Mouse (Mus musculus): ENCODE results near the gene Zbtb7b.

Zbtb7b gene

GRCm38 (mm10) chr3:89365486-89366414, 28.8 kb downstream of the Zbtb7b start:
- DNase-seq (ENCODE audit: low spot score in 2 of 2), result no peak

GRCm38 (mm10) chr3:89365153-89365485, 29.5 kb downstream of the Zbtb7b start, which contains the start of gene Dcst1:
TSS of gene Dcst1 (minus strand) at chr3:89365253.
- DNase-seq (ENCODE audit: low spot score in 2 of 2), result no peak

- no peak for DNase-seq (ENCODE audit: low spot score in 2 of 2)
These were observed 29.9 kb downstream of the Zbtb7b start for GRCm38 (mm10) chr3:89364631-89365030.

- DNase-seq (ENCODE audit: low spot score in 2 of 2), result no peak
These were observed 32.9 kb downstream of the Zbtb7b start, which contains the start of gene Dcst2 for GRCm38 (mm10) chr3:89361675-89362074. TSS of gene Dcst2 (plus strand) at chr3:89361975.

- DNase-seq (ENCODE audit: low spot score in 2 of 2), result no peak
These were observed 34.3 kb downstream of the Zbtb7b start for GRCm38 (mm10) chr3:89360237-89360636.

- DNase-seq (ENCODE audit: low spot score in 2 of 2), result no peak
These were observed 34.9 kb downstream of the Zbtb7b start for GRCm38 (mm10) chr3:89359630-89360029.

- no peak for DNase-seq (ENCODE audit: low spot score in 2 of 2)
These were observed 38.5 kb downstream of the Zbtb7b start for GRCm38 (mm10) chr3:89356029-89356428.

GRCm38 (mm10) chr3:89355512-89355902, 39.1 kb downstream of the Zbtb7b start:
- DNase-seq (ENCODE audit: low spot score in 2 of 2), result no peak

GRCm38 (mm10) chr3:89354816-89355511, 39.6 kb downstream of the Zbtb7b start:
- peak; percentile 66 to 79 for DNase-seq (ENCODE audit: low spot score in 2 of 2)

- no peak for DNase-seq (ENCODE audit: low spot score in 2 of 2)
These were observed 43.3 kb downstream of the Zbtb7b start for GRCm38 (mm10) chr3:89351271-89351670.

- peak; percentile 78 to 89 for DNase-seq (ENCODE audit: low spot score in 2 of 2)
These were observed 44.6 kb downstream of the Zbtb7b start, which contains the start of gene Adam15 for GRCm38 (mm10) chr3:89349869-89350501. TSS of gene Adam15 (minus strand) at chr3:89349996.

- no peak for DNase-seq (ENCODE audit: low spot score in 2 of 2)
These were observed 45.4 kb downstream of the Zbtb7b start for GRCm38 (mm10) chr3:89348911-89349868.

GRCm38 (mm10) chr3:89347916-89348315, 46.7 kb downstream of the Zbtb7b start:
- DNase-seq (ENCODE audit: low spot score in 2 of 2), result no peak

- DNase-seq (ENCODE audit: low spot score in 2 of 2), result no peak
These were observed 47.6 kb downstream of the Zbtb7b start for GRCm38 (mm10) chr3:89346815-89347540.

- DNase-seq (ENCODE audit: low spot score in 2 of 2), result no peak
These were observed 51.3 kb downstream of the Zbtb7b start for GRCm38 (mm10) chr3:89343279-89343678.

GRCm38 (mm10) chr3:89341794-89342193, 52.8 kb downstream of the Zbtb7b start:
- DNase-seq (ENCODE audit: low spot score in 2 of 2), result no peak

GRCm38 (mm10) chr3:89340465-89340864, 54.1 kb downstream of the Zbtb7b start:
- peak; percentile 50 to 73 for DNase-seq (ENCODE audit: low spot score in 2 of 2)

GRCm38 (mm10) chr3:89339416-89339815, 55.2 kb downstream of the Zbtb7b start:
- peak; percentile 49 to 59 for DNase-seq (ENCODE audit: low spot score in 2 of 2)

- DNase-seq (ENCODE audit: low spot score in 2 of 2), result no peak
These were observed 56.6 kb downstream of the Zbtb7b start, which contains the start of gene Efna4 for GRCm38 (mm10) chr3:89337721-89338578. TSS of gene Efna4 (minus strand) at chr3:89338028.

Data from frontal cortex, postnatal 14 days (tissue).